Mouse (Mus musculus) adrenal gland, postnatal 36 days (tissue): ENCODE results near the gene Ptgis. TPM values are rescaled to one million over a fixed set of nuclear protein-coding genes. Genes with fewer than 3 reads are reported as not detected.
"Not testable (repeated sequence)": the region's sequence is repeated elsewhere in the genome, so short reads cannot be mapped to it uniquely, and the experiment has no call there.

Source experiments
- DNase-seq, 2 experiments: peaks; one replicate each; pipeline ENCODE4 v3.0.0; 2021; ENCODE audit warnings: mixed read lengths in 1 of 2
- total RNA-seq, 2 experiments: library from RNA; stranded (reverse); gene quantifications; 2 replicates each; pipeline ENCODE4 v1.2.3; 2021

Ptgis gene
- total RNA-seq, 2 experiments from 2014 or later, result 24.7 to 31.7 TPM

DNA sequence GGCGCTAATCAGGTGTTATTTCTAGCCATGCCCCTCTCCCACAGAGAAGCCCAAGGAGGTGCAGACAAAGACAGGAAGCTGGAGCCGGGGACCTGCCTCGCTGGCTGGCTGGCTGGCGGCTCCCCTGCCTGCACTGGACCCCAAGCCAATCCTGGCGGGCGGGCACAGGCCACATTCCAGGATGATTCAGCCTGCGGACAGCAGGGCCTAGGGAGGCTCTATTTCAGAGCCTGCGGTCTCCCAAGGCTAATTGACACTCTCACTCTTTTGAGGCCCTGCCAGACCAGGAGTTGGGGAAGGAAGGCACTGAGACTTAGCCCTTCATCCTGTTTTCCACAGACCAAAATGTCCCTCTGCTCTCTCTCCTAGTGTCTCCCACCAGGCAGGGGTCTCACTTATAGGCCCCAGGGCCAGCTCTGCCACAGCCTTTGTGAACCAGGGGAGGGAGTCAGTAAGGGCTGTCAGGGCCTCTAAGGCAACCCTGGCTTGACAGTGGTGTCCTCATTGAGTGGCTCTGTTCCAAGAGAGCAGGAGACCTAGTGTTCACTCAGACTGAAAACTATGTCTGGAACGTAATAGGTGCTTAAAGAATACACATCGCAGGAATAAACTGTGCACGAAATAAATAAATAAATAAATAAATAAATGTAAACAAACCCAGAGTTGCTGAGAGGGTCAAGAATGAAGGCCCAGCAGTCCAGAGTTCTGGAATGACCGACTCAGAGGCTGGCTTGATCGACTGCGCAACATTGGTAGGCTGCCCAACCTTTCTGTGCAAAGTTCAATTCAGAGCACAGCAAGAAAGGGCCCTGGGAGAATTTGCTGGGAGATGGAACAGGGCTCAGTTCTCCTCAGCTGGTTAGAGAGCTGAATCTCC, 8.0 kb downstream of the Ptgis start:
- DNase-seq, result peak; percentile 90 to 92

GRCm38 (mm10) chr2:167230554-167230953, 9.8 kb downstream of the Ptgis start:
- DNase-seq, result peak; percentile 59 to 77

DNA sequence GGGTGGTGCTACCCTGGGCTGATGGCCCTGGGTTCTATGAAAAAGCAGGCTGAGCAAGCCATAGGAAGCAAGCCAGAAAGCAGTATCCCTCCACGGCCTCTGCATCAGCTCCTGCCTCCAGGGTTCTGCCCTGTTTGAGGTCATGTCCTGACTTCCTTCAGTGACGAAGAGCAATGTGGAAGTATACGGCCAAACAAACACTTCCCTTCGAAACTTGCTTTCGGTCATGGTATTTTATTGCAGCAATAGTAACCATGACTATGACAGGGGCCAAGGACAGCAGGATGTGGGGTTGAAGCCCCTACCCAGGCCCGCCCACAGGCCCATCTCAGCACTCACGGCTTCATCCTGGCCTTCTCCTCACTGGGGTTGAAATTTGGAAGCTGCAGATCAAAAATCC, 15.5 kb downstream of the Ptgis start:
- no peak for DNase-seq

GRCm38 (mm10) chr2:167224194-167224593, 16.2 kb downstream of the Ptgis start:
- no peak for DNase-seq

DNA sequence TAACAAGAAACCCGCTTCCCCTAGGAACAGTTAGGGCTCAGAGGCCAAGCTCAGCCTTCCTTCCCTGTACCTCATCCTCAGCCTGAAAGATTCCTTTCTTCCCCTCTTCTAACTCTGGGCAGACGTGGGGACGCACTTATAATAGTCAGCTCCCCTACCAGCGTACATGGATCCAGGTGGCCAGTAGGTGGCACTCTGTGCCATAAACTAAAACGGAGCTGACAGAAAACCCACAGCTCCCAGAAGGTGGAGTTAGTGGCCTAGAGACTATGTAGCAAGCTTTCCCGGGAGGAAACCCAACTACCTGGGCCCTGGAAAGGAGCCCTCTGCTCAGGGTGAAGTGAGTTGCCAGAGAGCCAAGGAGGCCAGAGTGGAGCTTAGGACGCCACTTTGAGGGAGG, 18.3 kb downstream of the Ptgis start:
- DNase-seq, result peak; percentile 84 to 85

DNA sequence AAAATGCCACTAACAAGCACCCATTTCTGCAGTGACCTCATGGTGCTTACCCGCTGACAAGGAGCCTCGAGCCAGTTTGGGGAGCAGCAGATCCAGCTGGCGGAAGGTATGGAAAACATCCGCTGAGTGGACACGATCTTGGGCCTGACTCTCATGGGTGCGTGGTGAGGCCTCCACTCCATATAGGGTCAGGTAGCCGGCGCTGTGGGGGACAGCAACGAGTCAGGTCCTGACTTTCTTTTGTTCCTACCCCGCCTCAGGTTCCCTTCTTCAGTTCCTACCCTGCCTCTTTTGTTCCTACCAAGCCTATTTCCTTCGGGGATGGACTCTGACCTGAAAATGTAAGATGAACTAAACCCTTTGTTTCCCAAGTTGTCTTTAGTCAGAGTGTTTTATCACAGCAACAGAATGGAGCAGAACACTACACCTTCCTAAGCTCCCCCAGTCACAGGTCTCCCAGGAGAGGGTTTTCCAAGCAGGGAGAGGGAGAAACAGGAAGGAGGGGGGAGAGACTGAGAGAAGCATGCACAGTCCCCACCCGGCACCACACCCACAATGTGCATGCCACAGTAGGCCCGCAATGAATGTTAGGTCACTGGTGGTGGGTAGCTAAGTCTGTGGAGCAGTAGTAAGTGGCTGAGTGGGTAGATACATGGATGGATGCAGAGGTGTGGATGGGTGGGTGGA, 19.1 kb downstream of the Ptgis start:
- no peak for DNase-seq

GRCm38 (mm10) chr2:167220736-167221135, 19.7 kb downstream of the Ptgis start:
- no peak for DNase-seq

DNA sequence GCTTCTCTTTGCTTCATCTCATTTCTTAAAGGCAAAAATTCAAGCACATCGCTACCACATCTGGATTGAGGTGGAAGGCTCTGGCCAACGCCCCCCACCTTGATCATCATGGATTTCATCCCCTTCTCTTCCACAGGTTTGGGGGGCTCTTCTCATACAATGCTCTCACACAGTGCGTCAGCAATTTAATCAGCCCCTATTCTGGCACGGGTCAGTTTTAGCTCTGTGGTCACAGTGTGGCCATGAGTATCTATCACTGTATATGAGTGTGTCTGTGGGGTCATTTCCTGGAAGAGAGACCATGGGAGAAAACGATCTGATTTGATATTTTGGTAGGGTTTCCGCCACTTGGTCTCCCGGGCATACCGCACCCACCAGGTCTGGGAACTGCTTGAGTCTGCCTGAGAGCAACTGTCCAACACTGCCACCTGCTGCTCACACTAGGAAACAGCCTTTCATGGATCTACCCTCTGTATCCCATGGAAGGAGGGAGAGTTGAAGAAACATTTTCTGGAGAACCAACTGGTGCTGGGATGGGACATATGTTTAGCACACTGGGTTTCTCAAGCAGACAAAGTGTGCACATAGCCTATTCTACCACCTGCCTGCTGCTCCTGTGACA, 21.1 kb downstream of the Ptgis start:
- peak; percentile 86 to 89 for DNase-seq

GRCm38 (mm10) chr2:167213666-167214065, 26.7 kb downstream of the Ptgis start:
- DNase-seq, result peak; percentile 48 to 71

GRCm38 (mm10) chr2:167213076-167213475, 27.3 kb downstream of the Ptgis start:
- peak; percentile 26 to 52 for DNase-seq

DNA sequence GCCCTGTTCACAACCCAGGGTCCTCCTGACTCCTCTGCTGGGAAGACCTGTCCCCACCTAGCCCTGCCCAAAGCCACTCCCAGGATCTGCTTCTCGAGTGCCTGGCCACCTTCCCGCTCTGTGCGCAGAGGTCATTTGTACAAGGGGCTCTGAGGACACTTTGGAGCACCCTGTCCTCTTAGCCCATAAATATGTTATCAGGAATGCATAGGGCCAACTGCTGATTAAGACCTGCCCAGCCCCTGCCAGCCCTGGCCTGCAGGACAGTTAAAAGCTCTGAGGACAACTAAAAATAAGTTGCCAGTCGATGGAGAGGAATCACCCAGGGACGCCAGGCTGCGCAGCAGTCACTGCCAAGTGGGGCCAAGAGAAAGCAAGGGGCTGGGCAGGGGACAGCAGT, 27.9 kb downstream of the Ptgis start:
- DNase-seq, result no peak

DNA sequence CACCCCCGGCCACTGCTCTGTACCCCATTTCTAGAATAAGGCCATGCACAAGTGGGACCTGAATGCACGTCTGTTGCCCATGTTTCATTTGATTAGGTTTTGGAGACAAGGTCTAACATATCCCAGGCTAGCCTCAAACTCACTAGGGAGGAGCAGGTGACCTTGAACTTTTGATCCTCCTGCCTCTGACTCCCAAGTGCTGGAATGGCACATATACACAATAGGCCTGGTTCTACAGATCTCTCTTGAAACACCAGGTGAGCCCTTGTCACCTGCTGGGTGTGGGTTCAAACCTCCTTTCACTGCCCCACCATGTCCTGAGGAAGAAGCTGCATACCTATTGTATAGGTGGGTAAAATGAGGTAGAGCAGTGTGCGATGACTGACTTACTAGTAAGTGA, 28.3 kb downstream of the Ptgis start:
- DNase-seq, result no peak

- no peak for DNase-seq
Observed at GRCm38 (mm10) chr2:167209900-167210299, 30.5 kb downstream of the Ptgis start.

- no peak for DNase-seq
Observed at GRCm38 (mm10) chr2:167208984-167209383, 31.4 kb downstream of the Ptgis start.

DNA sequence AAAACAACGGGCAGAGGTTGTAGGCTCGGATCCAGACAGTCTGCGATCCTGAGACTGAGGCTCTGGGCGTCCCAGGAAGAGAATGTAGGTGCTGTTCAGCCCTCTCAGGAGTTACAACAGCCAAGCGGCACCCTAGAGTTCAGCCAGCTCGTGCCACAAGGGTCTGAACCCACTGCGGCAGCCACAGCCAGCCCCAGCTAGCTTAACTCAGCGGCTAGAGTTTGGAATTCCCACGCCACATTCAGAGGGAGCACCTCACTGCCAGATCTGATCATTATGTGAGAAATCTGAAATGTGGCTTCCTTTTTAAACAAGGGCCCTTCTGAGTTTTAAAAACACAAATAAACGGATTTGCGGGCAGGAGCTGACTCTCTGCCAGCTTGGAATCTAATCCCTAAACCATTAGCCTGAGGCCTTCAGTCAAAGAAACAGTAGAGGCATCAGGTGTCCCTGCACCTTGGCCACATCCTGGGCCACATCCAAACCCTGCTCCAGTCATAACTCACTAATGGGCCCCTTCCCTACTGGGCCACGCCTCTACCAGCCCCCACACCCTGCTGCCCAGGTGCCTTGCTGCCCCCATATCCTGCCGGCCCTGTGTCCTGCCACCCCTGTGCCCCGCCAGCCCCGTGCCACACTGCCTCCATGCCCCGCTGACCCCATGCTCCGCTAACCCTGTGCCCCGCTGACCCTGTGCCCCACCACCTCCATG, 34.3 kb downstream of the Ptgis start:
- no peak for DNase-seq

GRCm38 (mm10) chr2:167204686-167205085, 35.7 kb downstream of the Ptgis start:
- DNase-seq, result not testable (repeated sequence)

DNA sequence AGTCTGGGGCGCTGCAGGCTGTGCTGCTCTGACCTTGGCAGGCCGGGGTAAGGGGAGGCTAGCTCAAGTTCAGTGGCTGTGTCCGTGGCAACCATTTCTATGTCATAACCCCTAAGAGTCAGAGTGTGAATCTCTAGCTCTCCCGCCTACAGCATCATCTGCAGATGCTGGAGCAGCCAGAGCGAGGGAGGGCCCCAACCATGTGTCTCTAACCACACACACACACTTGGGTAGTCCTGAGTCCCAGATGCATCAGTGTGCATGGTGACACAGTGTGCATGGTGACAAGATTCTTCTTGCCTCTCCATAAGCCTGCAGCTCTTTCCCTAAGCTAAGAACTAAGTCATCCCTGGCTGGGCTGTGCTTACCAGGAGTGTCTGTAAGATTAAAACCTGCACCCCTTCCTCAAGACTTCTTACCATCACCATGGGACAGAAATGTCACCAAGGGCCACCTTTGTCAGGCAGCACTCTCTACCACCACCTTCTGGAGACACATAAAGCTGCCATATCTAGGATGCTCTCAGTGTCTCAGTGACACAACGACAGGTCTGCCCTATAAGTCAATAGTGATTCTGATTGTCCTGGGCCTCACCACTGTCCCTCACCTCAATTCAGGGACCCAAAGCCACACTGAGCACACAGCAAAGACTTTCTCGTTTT, 36.8 kb downstream of the Ptgis start:
- DNase-seq, result no peak

GRCm38 (mm10) chr2:167201463-167202291, 38.7 kb downstream of the Ptgis start:
- peak; percentile 33 to 57 for DNase-seq

- DNase-seq, result no peak
Observed at GRCm38 (mm10) chr2:167198660-167199427, 41.6 kb downstream of the Ptgis start.

- DNase-seq, result no peak
Observed at GRCm38 (mm10) chr2:167193361-167193760, 47.0 kb downstream of the Ptgis start.
